Mouse (Mus musculus) E14TG2a.4 (cell line): ENCODE data around the gene Csnk2b.
A peak's percentile ranks its signal among the peaks of the same experiment; 100 is the strongest.

Source experiments
- H3K27me3 ChIP-seq: 2 replicates; pipeline ENCODE4 v1.6.1; 2014; ENCODE audit warnings: low read length, control low read depth; ENCODE audit not compliant: insufficient read depth
- H3K36me3 ChIP-seq: 2 replicates; pipeline ENCODE4 v1.6.1; 2014; ENCODE audit warnings: low read length, control low read depth; ENCODE audit not compliant: insufficient read depth
- H3K4me1 ChIP-seq: replicated peaks from 2 replicates; pipeline ENCODE4 v1.6.1; 2014; ENCODE audit warnings: low read depth, low read length, control low read depth
- H3K4me3 ChIP-seq: replicated peaks from 2 replicates; pipeline ENCODE4 v1.5.1; 2014; ENCODE audit warnings: mild to moderate bottlenecking, low read length
- H3K9me3 ChIP-seq: 2 replicates; pipeline ENCODE4 v1.6.1; 2014; ENCODE audit warnings: low read length, control low read depth
- CTCF ChIP-seq: conservative IDR thresholded peaks from 2 replicates; pipeline ENCODE4 v1.5.1; 2014; ENCODE audit warnings: low read length
- NANOG ChIP-seq: IDR thresholded peaks from 2 replicates; pipeline ENCODE4 v1.6.1; 2014; ENCODE audit warnings: borderline replicate concordance, low read length, mixed read lengths
- POU5F1 ChIP-seq: IDR thresholded peaks from 2 replicates; pipeline ENCODE4 v1.6.1; 2014; ENCODE audit warnings: low read length, borderline replicate concordance

The Csnk2b gene

GRCm38 (mm10) chr17:35121143-35121799, 582 bp downstream of the Csnk2b start, which contains the start of gene Gpank1:
TSS of gene Gpank1 (plus strand) at chr17:35121455.
- H3K4me3 ChIP-seq: peak within 1 kb of the TSS; percentile 98
- H3K9me3 ChIP-seq: no peaks in the 10 kb centered on the region
- peaks cover 55% of the 10 kb centered on the region for H3K4me1 ChIP-seq
- no peak for TF ChIP-seq POU5F1
- TF ChIP-seq CTCF: no peak
- TF ChIP-seq NANOG: no peak
- peaks cover 63% of the 10 kb centered on the region for H3K36me3 ChIP-seq
- H3K27me3 ChIP-seq: no peaks in the 10 kb centered on the region

- no peak for TF ChIP-seq POU5F1
- TF ChIP-seq NANOG: no peak
- TF ChIP-seq CTCF: no peak
- H3K4me3 ChIP-seq: peak overlapping the region; percentile 98
- H3K4me1 ChIP-seq: peaks cover 60% of the 10 kb centered on the region
- peaks cover 68% of the 10 kb centered on the region for H3K36me3 ChIP-seq
- H3K27me3 ChIP-seq: no peaks in the 10 kb centered on the region
- no peaks in the 10 kb centered on the region for H3K9me3 ChIP-seq
These were observed 1.1 kb downstream of the Csnk2b start for GRCm38 (mm10) chr17:35120745-35121142.

GRCm38 (mm10) chr17:35115046-35116019, 6.5 kb downstream of the Csnk2b start, which contains the start of gene Ly6g5b:
TSS of gene Ly6g5b (minus strand) at chr17:35115428.
- Histone ChIP-seq H3K9me3 (no peaks in the 10 kb centered on the region), H3K4me3 (no peak within 1 kb of the TSS), H3K4me1 (peaks cover 61% of the 10 kb centered on the region), H3K36me3 (peaks cover 62% of the 10 kb centered on the region), H3K27me3 (no peaks in the 10 kb centered on the region)
- TF ChIP-seq NANOG: no peak
- TF ChIP-seq POU5F1: no peak
- TF ChIP-seq CTCF: no peak

- no peaks in the 10 kb centered on the region for H3K27me3 ChIP-seq
- TF ChIP-seq CTCF: no peak
- TF ChIP-seq NANOG: no peak
- TF ChIP-seq POU5F1: no peak
- peaks cover 47% of the 10 kb centered on the region for H3K4me1 ChIP-seq
- H3K36me3 ChIP-seq: peaks cover 29% of the 10 kb centered on the region
- H3K9me3 ChIP-seq: no peaks in the 10 kb centered on the region
- no peak overlapping the region for H3K4me3 ChIP-seq
These were observed 10.1 kb downstream of the Csnk2b start for GRCm38 (mm10) chr17:35111774-35112173.

GRCm38 (mm10) chr17:35108097-35108496, 13.8 kb downstream of the Csnk2b start, which contains the start of gene Ly6g5c:
TSS of gene Ly6g5c (plus strand) at chr17:35108279.
- Histone ChIP-seq H3K27me3 (no peaks in the 10 kb centered on the region), H3K4me1 (peaks cover 46% of the 10 kb centered on the region), H3K9me3 (no peaks in the 10 kb centered on the region), H3K4me3 (no peak within 1 kb of the TSS), H3K36me3 (peaks cover 9% of the 10 kb centered on the region)
- TF ChIP-seq NANOG (no peak), CTCF (no peak), POU5F1 (no peak)

GRCm38 (mm10) chr17:35106522-35106921, 15.3 kb downstream of the Csnk2b start:
- no peaks in the 10 kb centered on the region for H3K9me3 ChIP-seq
- TF ChIP-seq NANOG: no peak
- no peak for TF ChIP-seq POU5F1
- TF ChIP-seq CTCF: no peak
- H3K27me3 ChIP-seq: no peaks in the 10 kb centered on the region
- H3K36me3 ChIP-seq: peaks cover 24% of the 10 kb centered on the region
- H3K4me1 ChIP-seq: peaks cover 44% of the 10 kb centered on the region
- no peak overlapping the region for H3K4me3 ChIP-seq

- Histone ChIP-seq H3K4me1 (peaks cover 44% of the 10 kb centered on the region), H3K9me3 (no peaks in the 10 kb centered on the region), H3K4me3 (no peak overlapping the region), H3K36me3 (peaks cover 31% of the 10 kb centered on the region), H3K27me3 (no peaks in the 10 kb centered on the region)
- TF ChIP-seq POU5F1: no peak
- no peak for TF ChIP-seq NANOG
- no peak; the same call in 1 of the 2 replicates for TF ChIP-seq CTCF
These were observed 16.0 kb downstream of the Csnk2b start for GRCm38 (mm10) chr17:35105740-35106389.

GRCm38 (mm10) chr17:35104754-35105153, 17.1 kb downstream of the Csnk2b start:
- H3K27me3 ChIP-seq: no peaks in the 10 kb centered on the region
- H3K9me3 ChIP-seq: no peaks in the 10 kb centered on the region
- no peak for TF ChIP-seq NANOG
- no peak for TF ChIP-seq CTCF
- no peak for TF ChIP-seq POU5F1
- H3K4me1 ChIP-seq: peaks cover 50% of the 10 kb centered on the region
- H3K4me3 ChIP-seq: no peak overlapping the region
- H3K36me3 ChIP-seq: peaks cover 40% of the 10 kb centered on the region

- no peak for TF ChIP-seq NANOG
- TF ChIP-seq POU5F1: no peak
- no peak for TF ChIP-seq CTCF
These were observed 17.8 kb downstream of the Csnk2b start for GRCm38 (mm10) chr17:35104079-35104478.

More at GRCm38 (mm10) chr17:35104079-35104478, 17.8 kb downstream of the Csnk2b start:
- Histone ChIP-seq H3K4me3 (no peak overlapping the region), H3K36me3 (peaks cover 45% of the 10 kb centered on the region), H3K4me1 (peaks cover 55% of the 10 kb centered on the region), H3K9me3 (no peaks in the 10 kb centered on the region), H3K27me3 (no peaks in the 10 kb centered on the region)
